Mouse (Mus musculus): ENCODE measurements around the gene Ppp2r1b. TPM values are rescaled to one million over a fixed set of nuclear protein-coding genes. Genes with fewer than 3 reads are reported as not detected.

Gene Ppp2r1b
- total RNA-seq, 1 experiment from 2014 or later = 25.7 TPM

DNA sequence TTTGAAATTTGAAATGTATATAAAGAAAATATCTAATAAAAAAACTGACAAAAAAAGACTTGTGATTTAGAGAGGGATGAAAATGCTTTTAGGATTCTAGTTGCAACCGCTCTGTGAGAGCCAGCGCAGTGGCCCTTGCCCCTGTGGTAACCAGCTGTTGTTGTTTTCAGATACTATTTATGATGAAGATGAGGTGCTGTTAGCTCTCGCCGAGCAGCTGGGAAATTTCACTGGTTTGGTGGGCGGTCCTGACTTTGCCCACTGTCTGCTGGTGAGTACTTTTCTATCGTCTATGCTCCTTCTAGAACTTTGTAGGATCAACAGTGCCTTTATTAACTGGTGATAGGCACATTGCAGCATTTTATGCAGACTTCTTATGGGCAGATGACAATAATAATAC is 13.6 kb downstream of the Ppp2r1b start:
- ATAC-seq (replicated peaks; ENCODE audit: insufficient number of reproducible peaks, low FRiP score, low TSS enrichment, poor library complexity, severe bottlenecking) = no peak

DNA sequence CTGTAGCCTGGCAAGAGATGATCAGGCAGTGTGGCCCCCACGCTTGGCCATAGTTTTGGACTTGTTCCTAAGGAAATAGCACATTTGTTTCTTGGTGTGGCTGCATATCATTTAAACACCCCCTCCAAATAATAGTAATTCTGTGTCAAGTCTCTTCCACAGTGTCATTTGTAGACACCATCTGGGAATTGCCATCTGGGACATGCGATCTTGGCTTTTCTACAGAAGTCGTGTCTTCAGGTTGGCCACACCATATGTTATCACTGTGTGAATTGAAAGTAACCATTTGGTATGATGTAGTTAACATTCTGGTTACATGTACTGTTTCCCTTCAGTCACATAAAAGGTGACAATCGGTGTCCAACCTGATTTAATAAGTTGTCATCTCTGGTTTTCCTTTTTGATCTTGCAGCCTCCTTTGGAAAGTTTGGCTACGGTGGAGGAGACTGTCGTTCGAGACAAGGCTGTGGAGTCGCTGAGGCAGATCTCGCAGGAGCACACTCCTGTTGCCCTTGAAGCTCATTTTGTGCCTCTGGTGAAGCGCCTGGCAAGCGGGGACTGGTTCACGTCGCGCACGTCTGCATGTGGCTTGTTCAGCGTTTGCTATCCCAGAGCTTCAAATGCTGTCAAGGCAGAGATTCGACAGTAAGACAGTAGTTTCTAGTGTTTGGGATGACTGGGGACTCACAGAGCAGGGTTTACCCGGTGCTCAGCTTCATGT is 16.2 kb downstream of the Ppp2r1b start:
- no peak for ATAC-seq (replicated peaks; ENCODE audit: insufficient number of reproducible peaks, low FRiP score, low TSS enrichment, poor library complexity, severe bottlenecking)

- no peak for ATAC-seq (replicated peaks; ENCODE audit: insufficient number of reproducible peaks, low FRiP score, low TSS enrichment, poor library complexity, severe bottlenecking)
Observed at GRCm38 (mm10) chr9:50863824-50864223, 18.7 kb downstream of the Ppp2r1b start.

GRCm38 (mm10) chr9:50864877-50865276 is 19.8 kb downstream of the Ppp2r1b start:
- no peak for ATAC-seq (replicated peaks; ENCODE audit: insufficient number of reproducible peaks, low FRiP score, low TSS enrichment, poor library complexity, severe bottlenecking)

GRCm38 (mm10) chr9:50865803-50866202 is 20.7 kb downstream of the Ppp2r1b start:
- ATAC-seq (replicated peaks; ENCODE audit: insufficient number of reproducible peaks, low FRiP score, low TSS enrichment, poor library complexity, severe bottlenecking) = peak; percentile 81

GRCm38 (mm10) chr9:50867015-50867414 is 21.9 kb downstream of the Ppp2r1b start:
- ATAC-seq (replicated peaks; ENCODE audit: insufficient number of reproducible peaks, low FRiP score, low TSS enrichment, poor library complexity, severe bottlenecking) = no peak

- no peak for ATAC-seq (replicated peaks; ENCODE audit: insufficient number of reproducible peaks, low FRiP score, low TSS enrichment, poor library complexity, severe bottlenecking)
Observed at GRCm38 (mm10) chr9:50868182-50868581, 23.1 kb downstream of the Ppp2r1b start.

GRCm38 (mm10) chr9:50873210-50873609 is 28.1 kb downstream of the Ppp2r1b start:
- ATAC-seq (replicated peaks; ENCODE audit: insufficient number of reproducible peaks, low FRiP score, low TSS enrichment, poor library complexity, severe bottlenecking) = no peak

- no peak for ATAC-seq (replicated peaks; ENCODE audit: insufficient number of reproducible peaks, low FRiP score, low TSS enrichment, poor library complexity, severe bottlenecking)
Observed at GRCm38 (mm10) chr9:50874031-50874430, 28.9 kb downstream of the Ppp2r1b start.

- no peak for ATAC-seq (replicated peaks; ENCODE audit: insufficient number of reproducible peaks, low FRiP score, low TSS enrichment, poor library complexity, severe bottlenecking)
Observed at GRCm38 (mm10) chr9:50875470-50875869, 30.4 kb downstream of the Ppp2r1b start.

- no peak for ATAC-seq (replicated peaks; ENCODE audit: insufficient number of reproducible peaks, low FRiP score, low TSS enrichment, poor library complexity, severe bottlenecking)
Observed at GRCm38 (mm10) chr9:50876287-50876686, 31.2 kb downstream of the Ppp2r1b start.

DNA sequence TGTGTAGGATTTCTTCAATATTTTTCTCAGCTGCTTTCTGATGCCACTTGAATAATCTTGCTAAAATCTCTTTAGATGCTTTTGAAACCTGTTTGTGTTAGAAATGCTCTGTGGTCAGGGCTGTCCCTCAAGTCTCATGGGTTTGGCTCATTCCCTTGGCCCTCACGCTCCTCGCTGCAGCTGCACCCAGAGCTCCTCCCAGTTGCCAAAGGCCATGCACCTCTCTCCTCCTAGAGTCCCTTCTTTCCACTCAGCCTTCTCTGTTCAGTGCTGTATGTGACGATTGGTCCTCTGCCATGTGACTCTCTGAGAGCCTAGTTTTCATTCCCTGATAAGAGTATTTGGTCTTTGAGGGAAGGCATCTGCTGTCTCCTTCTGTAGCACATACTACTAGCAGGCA is 32.3 kb downstream of the Ppp2r1b start:
- no peak for ATAC-seq (replicated peaks; ENCODE audit: insufficient number of reproducible peaks, low FRiP score, low TSS enrichment, poor library complexity, severe bottlenecking)

GRCm38 (mm10) chr9:50882183-50882582 is 37.1 kb downstream of the Ppp2r1b start:
- no peak for ATAC-seq (replicated peaks; ENCODE audit: insufficient number of reproducible peaks, low FRiP score, low TSS enrichment, poor library complexity, severe bottlenecking)

- ATAC-seq (replicated peaks; ENCODE audit: insufficient number of reproducible peaks, low FRiP score, low TSS enrichment, poor library complexity, severe bottlenecking) = no peak
Observed at GRCm38 (mm10) chr9:50884093-50884492, 39.0 kb downstream of the Ppp2r1b start.

- no peak for ATAC-seq (replicated peaks; ENCODE audit: insufficient number of reproducible peaks, low FRiP score, low TSS enrichment, poor library complexity, severe bottlenecking)
Observed at GRCm38 (mm10) chr9:50884741-50885599, 39.9 kb downstream of the Ppp2r1b start.

GRCm38 (mm10) chr9:50885600-50885987 is 40.5 kb downstream of the Ppp2r1b start:
- no peak for ATAC-seq (replicated peaks; ENCODE audit: insufficient number of reproducible peaks, low FRiP score, low TSS enrichment, poor library complexity, severe bottlenecking)

- no peak for ATAC-seq (replicated peaks; ENCODE audit: insufficient number of reproducible peaks, low FRiP score, low TSS enrichment, poor library complexity, severe bottlenecking)
Observed at GRCm38 (mm10) chr9:50886870-50887269, 41.8 kb downstream of the Ppp2r1b start.

- no peak for ATAC-seq (replicated peaks; ENCODE audit: insufficient number of reproducible peaks, low FRiP score, low TSS enrichment, poor library complexity, severe bottlenecking)
Observed at GRCm38 (mm10) chr9:50887351-50887750, 42.2 kb downstream of the Ppp2r1b start.

- no peak for ATAC-seq (replicated peaks; ENCODE audit: insufficient number of reproducible peaks, low FRiP score, low TSS enrichment, poor library complexity, severe bottlenecking)
Observed at GRCm38 (mm10) chr9:50889211-50889610, 44.1 kb downstream of the Ppp2r1b start.

- no peak for ATAC-seq (replicated peaks; ENCODE audit: insufficient number of reproducible peaks, low FRiP score, low TSS enrichment, poor library complexity, severe bottlenecking)
Observed at GRCm38 (mm10) chr9:50889964-50890363, 44.9 kb downstream of the Ppp2r1b start.

Data from monocyte, adult 5-6 weeks (primary cell).